In the genomic region with DNA sequence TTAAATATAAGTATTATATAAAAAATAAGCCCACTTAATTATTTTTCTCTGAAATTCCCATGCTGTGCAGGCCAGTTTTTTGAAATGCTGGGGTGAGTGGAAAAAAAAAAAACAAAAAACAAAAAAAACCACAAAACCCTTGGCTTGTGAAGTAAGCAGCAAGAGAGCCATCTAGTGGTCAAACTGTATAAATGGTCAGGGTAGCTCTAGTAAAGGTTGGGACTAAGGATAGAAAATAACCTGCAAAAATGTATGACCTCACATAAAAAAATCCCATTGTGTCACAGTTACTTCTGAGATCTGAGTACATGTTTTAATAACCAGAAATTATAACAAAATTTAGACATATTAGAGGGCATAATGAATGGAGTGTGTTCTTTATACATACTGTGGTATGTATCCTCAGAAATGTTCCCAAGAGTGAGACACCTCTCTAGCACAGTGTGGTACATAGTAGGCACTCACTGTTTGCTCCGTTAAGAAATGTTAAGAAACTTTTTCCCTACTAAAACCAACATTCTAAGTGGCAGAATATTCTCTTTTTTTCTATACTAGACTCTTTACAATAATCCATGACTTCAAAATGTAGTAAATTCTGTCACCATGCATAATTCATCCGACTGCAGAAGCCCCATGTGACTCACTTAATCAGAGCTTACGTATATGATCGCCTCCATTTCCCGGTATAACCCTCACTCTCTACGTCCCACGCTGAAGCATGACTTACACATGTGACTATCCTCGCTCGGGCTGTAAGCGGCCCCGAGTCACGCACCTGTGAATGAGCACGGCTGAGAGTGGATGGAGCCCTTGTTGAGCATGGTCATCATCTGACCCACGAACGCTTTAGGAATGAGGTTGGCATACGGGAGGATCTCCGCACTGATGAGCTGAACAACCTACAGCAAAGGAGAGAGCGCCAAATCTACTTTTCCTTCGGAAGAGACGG, we compare ENCODE assay signal across 7 mouse cellular contexts.
A peak's percentile ranks its signal among the peaks of the same experiment; 100 is the strongest.
DNase-seq lines count a peak whose midpoint lies in the region; ATAC-seq and TF ChIP-seq lines count a peak whose summit lies in the region.

No protein-coding gene starts in this region.

- DNase-seq in lung, embryonic 14.5 days: peak; percentile 88
- no peak for DNase-seq in lung, postnatal 4 days
- DNase-seq in c-Kit-negative CD71-positive TER-119-positive erythroid progenitor cells, embryonic 14.5 days (ENCODE audit: low read depth, low spot score): peak; percentile 16
- DNase-seq in adrenal gland, adult 18-20 months (ENCODE audit: low spot score in 2 of 2): no peak
- DNase-seq in layer of hippocampus, postnatal 36 days: no peak

- no peaks in the 10 kb centered on the region for H3K9me3 ChIP-seq in lung, embryonic 14.5 days (ENCODE audit: low read depth, low read length)

- H3K4me3 ChIP-seq in lung, embryonic 14.5 days (ENCODE audit: low read depth, low read length): no peak overlapping the region

- H3K9ac ChIP-seq in lung, embryonic 14.5 days: no peak overlapping the region

- H3K4me2 ChIP-seq in lung, embryonic 14.5 days: no peak overlapping the region

- H3K27me3 ChIP-seq in lung, embryonic 14.5 days (ENCODE audit: insufficient read depth, low read length): no peaks in the 10 kb centered on the region

- no peaks in the 10 kb centered on the region for H3K4me1 ChIP-seq in lung, embryonic 14.5 days (ENCODE audit: insufficient read depth)

- no peak overlapping the region for H3K27ac ChIP-seq in lung, embryonic 14.5 days (ENCODE audit: low read depth)

- ATAC-seq in lung, embryonic 14.5 days (ENCODE audit: insufficient read depth): peak; percentile 65; the same call in 1 of the 2 replicates
- ATAC-seq in inflammation-experienced regulatory T-cells, adult 6 months: peak; percentile 62
- ATAC-seq in neutrophil, adult 5-6 weeks (ENCODE audit: extremely low read depth, insufficient number of reproducible peaks, low FRiP score, poor library complexity, severe bottlenecking): peak; percentile 66; the same call in 1 of the 2 replicates

- WGBS in lung, embryonic 14.5 days: 90% methylated on average over 20 of the region's 20 CpGs

- peak; percentile 82 for TF ChIP-seq CTCF in lung, embryonic 14.5 days (IDR thresholded peaks at IDR 0.05; ENCODE audit: low read depth)

- peaks cover 65% of the 10 kb centered on the region for H3K36me3 ChIP-seq in lung, embryonic 14.5 days (ENCODE audit: insufficient read depth)

Comparison
In these comparisons a context has a peak if more than half of its experiments do, and no peak if none do; other contexts are left out.
1. DNase-seq: peak in lung, embryonic 14.5 days (single experiment) and c-Kit-negative CD71-positive TER-119-positive erythroid progenitor cells, embryonic 14.5 days (single experiment); none in lung, postnatal 4 days (0 of 2), adrenal gland, adult 18-20 months (0 of 2) and layer of hippocampus, postnatal 36 days (0 of 2).
2. Peak in every context shown above with its lines, with median percentiles within 50 percentile points of each other: ATAC-seq.